Mouse (Mus musculus) hindbrain, embryonic 13.5 days (tissue): Measurements from ENCODE around the gene Vwa2. TPM values are rescaled to one million over a fixed set of nuclear protein-coding genes. Genes with fewer than 3 reads are reported as not detected.

ENCODE experiments used
- ATAC-seq: fragments of 200-750 bp; cut with Nextera tagmentation; 2 replicates; pipeline ENCODE4 v1.8.0; 2017; ENCODE audit warnings: moderate TSS enrichment; ENCODE audit not compliant: low FRiP score
- H3K27ac ChIP-seq: fragments of 300-500 bp; sonication (generic); 2 replicates; pipeline ENCODE4 v1.5.1; 2015; ENCODE audit warnings: inconsistent platforms, mild to moderate bottlenecking, moderate library complexity
- H3K27me3 ChIP-seq: fragments of 300-500 bp; sonication (generic); 2 replicates; pipeline ENCODE4 v1.6.1; 2015; ENCODE audit warnings: mild to moderate bottlenecking, inconsistent platforms
- H3K36me3 ChIP-seq: fragments of 300-500 bp; sonication (generic); 2 replicates; pipeline ENCODE4 v1.6.1; 2015; ENCODE audit warnings: mild to moderate bottlenecking, inconsistent platforms
- H3K4me1 ChIP-seq: fragments of 300-500 bp; sonication (generic); replicated peaks from 2 replicates; pipeline ENCODE4 v1.6.1; 2015; ENCODE audit warnings: inconsistent platforms
- H3K4me2 ChIP-seq: fragments of 300-500 bp; sonication (generic); 2 replicates; pipeline ENCODE4 v1.6.1; 2015; ENCODE audit warnings: inconsistent platforms, mild to moderate bottlenecking, moderate library complexity
- H3K4me3 ChIP-seq: fragments of 300-500 bp; sonication (generic); 2 replicates; pipeline ENCODE4 v1.5.1; 2015; ENCODE audit warnings: mild to moderate bottlenecking, inconsistent platforms
- H3K9ac ChIP-seq: fragments of 300-500 bp; sonication (generic); 2 replicates; pipeline ENCODE4 v1.6.1; 2015; ENCODE audit warnings: mild to moderate bottlenecking, inconsistent platforms
- H3K9me3 ChIP-seq: fragments of 300-500 bp; sonication (generic); 2 replicates; pipeline ENCODE4 v1.6.1; 2016; ENCODE audit warnings: inconsistent platforms
- WGBS: fragments of 180-500 bp; shearing (Covaris S2); methylation state at CpG from one replicate; pipeline ENCODE4 v1.1.7; 2015; 5-methylcytosine and 5-hydroxymethylcytosine counted together
- polyA plus RNA-seq: library from polyadenylated mRNA; unstranded; fragments of >200 nt; fragmentation: Nextera tagmentation; extraction: Ambion mirVana; gene quantifications from 2 replicates; pipeline ENCODE4 v1.2.1, GENCODE M21; 2015

Gene Vwa2
- polyA plus RNA-seq, 1 experiment from 2014 or later, result 0.40 TPM

DNA sequence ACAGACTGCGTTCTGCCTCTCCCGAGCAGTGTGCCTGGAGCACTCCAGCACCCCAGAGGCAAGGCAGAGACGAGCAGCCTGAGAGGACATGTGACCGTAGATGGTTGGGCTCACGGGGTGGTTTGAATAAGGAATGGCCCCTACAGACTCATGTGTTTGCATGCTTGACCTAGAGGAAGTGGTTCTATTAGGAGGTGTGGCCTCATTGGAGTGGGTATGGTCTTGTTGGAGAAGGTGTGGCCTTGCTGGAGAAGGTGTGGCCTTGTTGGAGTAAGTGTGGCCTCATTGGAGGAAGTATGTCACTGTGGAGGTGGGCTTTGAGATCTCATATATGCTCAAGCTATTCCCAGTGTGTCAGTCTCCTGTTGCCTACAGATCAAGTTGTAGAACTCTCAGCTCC is 63.9 kb downstream of the Vwa2 start:
- ATAC-seq, result no peak
- Histone ChIP-seq H3K4me3 (no peak overlapping the region), H3K27ac (no peak overlapping the region), H3K9ac (no peak overlapping the region), H3K4me2 (no peak overlapping the region), H3K27me3 (no peaks in the 10 kb centered on the region), H3K4me1 (no peaks in the 10 kb centered on the region), H3K9me3 (no peaks in the 10 kb centered on the region), H3K36me3 (no peaks in the 10 kb centered on the region; the same call in 1 of the 2 replicates)
- WGBS, result 90% methylated on average over 5 of the region's 5 CpGs

DNA sequence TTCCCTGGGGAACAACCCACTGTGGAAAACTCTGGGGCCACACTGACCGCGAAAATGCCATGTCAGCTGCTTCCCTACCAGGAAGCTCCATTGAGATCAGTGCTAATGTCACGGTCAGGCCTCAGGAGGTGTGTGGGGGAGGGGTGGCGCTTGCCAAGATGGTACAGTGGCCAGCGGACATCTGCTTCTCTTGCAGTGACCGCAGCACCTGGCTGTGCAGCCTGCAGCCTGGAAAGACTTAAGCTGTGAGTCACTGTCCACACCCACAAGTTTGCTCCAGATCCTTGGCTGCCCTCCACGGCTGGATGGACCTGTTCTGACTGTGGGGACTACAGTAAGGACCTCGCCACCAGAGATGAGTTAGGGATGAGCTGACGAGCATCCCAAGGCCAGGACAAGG is 65.8 kb downstream of the Vwa2 start:
- ATAC-seq, result no peak
- WGBS, result 81% methylated on average over 9 of the region's 9 CpGs
- H3K4me2 ChIP-seq, result no peak overlapping the region

GRCm38 (mm10) chr19:56940507-56940906 is 66.5 kb downstream of the Vwa2 start:
- Histone ChIP-seq H3K4me2 (no peak overlapping the region), H3K9me3 (no peaks in the 10 kb centered on the region), H3K36me3 (peaks cover 4% of the 10 kb centered on the region; the same call in 1 of the 2 replicates), H3K27ac (no peak overlapping the region), H3K4me3 (no peak overlapping the region), H3K4me1 (peaks cover 2% of the 10 kb centered on the region), H3K27me3 (no peaks in the 10 kb centered on the region), H3K9ac (no peak overlapping the region)
- ATAC-seq, result no peak
- 95% methylated on average over 11 of the region's 11 CpGs for WGBS

More for the DNA sequence above, 65.8 kb downstream of the Vwa2 start:
- Histone ChIP-seq H3K27ac (no peak overlapping the region), H3K9ac (no peak overlapping the region), H3K4me3 (no peak overlapping the region), H3K27me3 (no peaks in the 10 kb centered on the region), H3K4me1 (no peaks in the 10 kb centered on the region), H3K36me3 (peaks cover 3% of the 10 kb centered on the region; the same call in 1 of the 2 replicates), H3K9me3 (no peaks in the 10 kb centered on the region)

DNA sequence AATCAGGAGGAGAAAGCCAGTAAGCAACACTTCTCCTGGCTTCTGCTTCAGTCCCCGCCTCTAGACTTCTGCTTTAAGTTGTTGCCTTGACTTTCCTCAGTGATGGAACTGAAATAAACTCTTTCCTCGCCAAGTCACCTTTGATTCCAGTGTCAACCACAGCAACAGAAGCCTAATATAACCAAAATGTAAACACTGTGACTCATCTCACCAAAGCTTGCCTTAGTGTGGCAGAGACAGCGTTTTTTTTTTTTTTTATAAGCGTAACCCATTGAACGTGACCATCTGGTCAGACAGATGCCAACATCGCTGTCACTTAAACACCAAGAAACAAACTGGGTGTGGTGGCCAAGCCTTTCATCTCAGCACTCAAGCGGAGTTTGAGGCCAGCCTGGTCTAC is 68.2 kb downstream of the Vwa2 start:
- ATAC-seq, result no peak
- Histone ChIP-seq H3K27ac (no peak overlapping the region), H3K9me3 (no peaks in the 10 kb centered on the region), H3K4me2 (no peak overlapping the region), H3K4me1 (peaks cover 7% of the 10 kb centered on the region), H3K36me3 (0 out of 2 replicates have a peak, but pooled peaks cover 4% of the 10 kb centered on the region), H3K27me3 (no peaks in the 10 kb centered on the region), H3K9ac (no peak overlapping the region), H3K4me3 (no peak overlapping the region)
- 95% methylated on average over 7 of the region's 7 CpGs for whole genome bisulfite sequencing

DNA sequence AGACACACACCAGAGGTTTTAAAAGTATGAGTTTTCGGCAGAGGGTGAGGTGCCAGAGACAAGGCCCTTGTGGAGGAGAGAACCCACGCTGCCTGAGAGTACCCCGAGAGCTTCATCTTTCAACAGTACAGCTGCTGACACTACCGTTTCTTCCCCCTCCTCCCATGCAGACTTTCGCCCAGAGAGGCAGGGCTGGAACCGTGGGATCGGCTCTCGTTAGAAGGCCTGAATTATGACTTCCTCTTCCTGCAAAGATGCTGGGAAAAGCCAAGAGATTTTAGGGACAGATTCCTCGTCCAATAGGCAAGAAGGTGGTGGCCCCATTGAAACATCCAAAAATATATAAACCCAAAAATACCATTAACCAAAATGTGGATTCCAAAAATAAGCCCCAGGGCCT is 70.2 kb downstream of the Vwa2 start:
- 93% methylated on average over 9 of the region's 9 CpGs for WGBS

DNA sequence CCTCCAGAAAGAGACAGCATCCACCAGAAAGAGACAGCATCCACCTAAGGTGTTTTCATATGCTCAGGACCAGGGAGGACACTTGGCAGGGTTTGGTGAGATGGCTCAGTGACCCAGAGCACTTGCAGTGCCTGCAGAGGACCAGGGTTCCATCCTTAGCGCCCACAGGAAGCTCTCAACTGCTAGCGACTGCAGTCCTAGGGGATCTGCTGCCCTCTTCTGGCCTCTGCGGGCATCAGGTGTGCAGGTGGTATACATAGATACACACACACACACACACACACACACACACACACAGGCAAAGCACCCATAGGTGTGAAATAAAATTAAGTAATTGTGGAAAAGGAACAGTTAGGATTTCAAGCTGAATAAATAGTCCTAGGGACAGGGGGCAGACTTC is 70.8 kb downstream of the Vwa2 start:
- Histone ChIP-seq H3K9me3 (no peaks in the 10 kb centered on the region), H3K4me1 (peaks cover 7% of the 10 kb centered on the region), H3K27ac (no peak overlapping the region), H3K36me3 (0 out of 2 replicates have a peak, but pooled peaks cover 4% of the 10 kb centered on the region), H3K4me3 (no peak overlapping the region), H3K4me2 (no peak overlapping the region), H3K27me3 (no peaks in the 10 kb centered on the region), H3K9ac (no peak overlapping the region)
- no peak for ATAC-seq
- 97% methylated on average over 3 of the region's 3 CpGs for WGBS

More for the DNA sequence above, 70.2 kb downstream of the Vwa2 start:
- no peak for ATAC-seq
- Histone ChIP-seq H3K4me3 (no peak overlapping the region), H3K27me3 (no peaks in the 10 kb centered on the region), H3K36me3 (0 out of 2 replicates have a peak, but pooled peaks cover 4% of the 10 kb centered on the region), H3K27ac (no peak overlapping the region), H3K9me3 (no peaks in the 10 kb centered on the region), H3K9ac (no peak overlapping the region), H3K4me2 (no peak overlapping the region), H3K4me1 (peaks cover 7% of the 10 kb centered on the region)

- Histone ChIP-seq H3K4me2 (no peak overlapping the region), H3K36me3 (0 out of 2 replicates have a peak, but pooled peaks cover 4% of the 10 kb centered on the region), H3K27ac (no peak overlapping the region), H3K27me3 (no peaks in the 10 kb centered on the region), H3K4me1 (peaks cover 7% of the 10 kb centered on the region), H3K9me3 (no peaks in the 10 kb centered on the region), H3K9ac (no peak overlapping the region), H3K4me3 (no peak overlapping the region)
- no peak for ATAC-seq
- 67% methylated on average over 2 of the region's 2 CpGs for WGBS
Observed at GRCm38 (mm10) chr19:56945621-56946020, 71.6 kb downstream of the Vwa2 start.

GRCm38 (mm10) chr19:56946277-56946676 is 72.2 kb downstream of the Vwa2 start:
- 0 out of 2 replicates have a peak, but pooled peaks cover 4% of the 10 kb centered on the region for H3K36me3 ChIP-seq
- no peak for ATAC-seq
- H3K9ac ChIP-seq, result no peak overlapping the region
- no peak overlapping the region for H3K4me2 ChIP-seq
- H3K4me1 ChIP-seq, result peaks cover 7% of the 10 kb centered on the region
- H3K4me3 ChIP-seq, result no peak overlapping the region
- WGBS, result 94% methylated on average over 7 of the region's 7 CpGs
- no peak overlapping the region for H3K27ac ChIP-seq
- H3K27me3 ChIP-seq, result no peaks in the 10 kb centered on the region
- no peaks in the 10 kb centered on the region for H3K9me3 ChIP-seq

DNA sequence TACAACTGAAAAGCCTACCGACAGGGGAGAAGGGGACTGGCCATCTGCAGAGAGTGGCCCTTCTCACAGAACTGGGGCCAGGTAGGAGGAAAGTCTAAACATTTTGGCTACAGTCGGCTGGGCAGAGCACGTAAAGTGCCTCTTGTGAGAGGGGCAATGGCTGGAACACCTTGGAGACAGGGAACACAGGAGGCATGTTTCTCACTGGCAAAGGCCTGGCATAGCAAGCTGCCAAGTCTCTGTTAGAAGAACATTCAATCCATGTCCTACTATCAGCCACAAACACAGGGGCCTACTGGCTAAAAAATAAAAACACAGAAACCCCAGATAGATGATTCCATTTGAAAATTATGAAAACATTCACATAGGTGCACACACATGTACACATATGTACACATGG is 72.7 kb downstream of the Vwa2 start:
- H3K9me3 ChIP-seq, result no peaks in the 10 kb centered on the region
- no peak overlapping the region for H3K9ac ChIP-seq
- 0 out of 2 replicates have a peak, but pooled peaks cover 4% of the 10 kb centered on the region for H3K36me3 ChIP-seq
- H3K4me2 ChIP-seq, result no peak overlapping the region
- no peak for ATAC-seq
- H3K27me3 ChIP-seq, result no peaks in the 10 kb centered on the region
- 89% methylated on average over 3 of the region's 3 CpGs for WGBS
- no peak overlapping the region for H3K4me3 ChIP-seq
- peaks cover 7% of the 10 kb centered on the region for H3K4me1 ChIP-seq
- H3K27ac ChIP-seq, result no peak overlapping the region

- no peak overlapping the region for H3K4me2 ChIP-seq
- 0 out of 2 replicates have a peak, but pooled peaks cover 4% of the 10 kb centered on the region for H3K36me3 ChIP-seq
- ATAC-seq, result no peak
- no peak overlapping the region for H3K4me3 ChIP-seq
- no peak overlapping the region for H3K27ac ChIP-seq
- H3K27me3 ChIP-seq, result no peaks in the 10 kb centered on the region
- H3K9me3 ChIP-seq, result no peaks in the 10 kb centered on the region
- peaks cover 7% of the 10 kb centered on the region for H3K4me1 ChIP-seq
- 74% methylated on average over 6 of the region's 6 CpGs for WGBS
- no peak overlapping the region for H3K9ac ChIP-seq
Observed at GRCm38 (mm10) chr19:56947971-56948610, 74.0 kb downstream of the Vwa2 start.

DNA sequence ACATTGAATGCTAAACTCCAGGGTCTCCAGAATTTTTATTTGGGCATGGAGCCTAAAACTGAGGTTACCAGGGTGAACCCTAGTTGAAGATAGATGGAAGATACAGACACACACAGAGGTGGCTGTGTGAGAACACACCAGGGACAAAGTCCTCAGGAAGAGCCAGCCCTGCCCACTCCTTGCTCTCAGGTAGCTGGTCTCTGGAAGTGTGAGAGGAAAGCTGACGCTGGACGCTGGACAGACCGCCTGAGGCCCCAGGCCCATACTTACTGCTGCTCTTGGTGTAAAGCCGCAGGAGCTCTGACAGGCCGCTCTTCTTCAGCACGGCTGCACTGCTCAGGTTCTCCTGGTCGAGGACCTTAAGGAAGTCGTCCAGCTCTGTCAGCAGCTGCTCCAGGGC is 75.8 kb downstream of the Vwa2 start:
- Histone ChIP-seq H3K27me3 (no peaks in the 10 kb centered on the region), H3K9ac (no peak overlapping the region), H3K9me3 (no peaks in the 10 kb centered on the region), H3K4me1 (peaks cover 7% of the 10 kb centered on the region), H3K4me3 (no peak overlapping the region), H3K4me2 (no peak overlapping the region), H3K27ac (no peak overlapping the region), H3K36me3 (0 out of 2 replicates have a peak, but pooled peaks cover under 1% of the 10 kb centered on the region)
- ATAC-seq, result no peak
- 72% methylated on average over 8 of the region's 8 CpGs for WGBS

- H3K9me3 ChIP-seq, result no peaks in the 10 kb centered on the region
- no peak overlapping the region for H3K4me2 ChIP-seq
- H3K9ac ChIP-seq, result no peak overlapping the region
- no peaks in the 10 kb centered on the region for H3K27me3 ChIP-seq
- no peak overlapping the region for H3K4me3 ChIP-seq
- H3K27ac ChIP-seq, result no peak overlapping the region
- no peaks in the 10 kb centered on the region for H3K36me3 ChIP-seq
- ATAC-seq, result no peak
- peaks cover 2% of the 10 kb centered on the region; the same call in 1 of the 2 replicates for H3K4me1 ChIP-seq
- WGBS, result 81% methylated on average over 7 of the region's 7 CpGs
Observed at GRCm38 (mm10) chr19:56950818-56951217, 76.8 kb downstream of the Vwa2 start.

DNA sequence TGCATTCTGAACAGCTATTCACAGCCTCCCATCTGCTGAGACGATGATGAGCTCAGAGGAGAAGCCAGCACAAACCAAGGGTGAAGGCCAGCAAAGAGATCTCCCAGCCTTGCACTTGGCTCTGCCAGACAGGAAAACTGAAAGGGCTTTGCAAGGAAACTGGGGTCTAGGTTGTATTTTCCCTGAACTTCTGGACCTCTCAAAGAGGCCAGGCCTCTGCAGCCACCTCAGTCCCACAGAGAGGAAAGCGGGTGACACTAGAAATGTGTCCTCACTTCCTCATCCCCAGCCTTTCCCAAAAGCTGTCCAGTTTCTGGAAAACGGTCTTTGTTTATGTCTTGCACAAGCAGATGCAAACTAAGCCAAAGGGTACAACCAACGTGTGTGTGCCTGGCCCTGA is 79.8 kb downstream of the Vwa2 start:
- H3K27me3 ChIP-seq, result no peaks in the 10 kb centered on the region
- H3K4me3 ChIP-seq, result no peak overlapping the region
- no peaks in the 10 kb centered on the region for H3K36me3 ChIP-seq
- no peak for ATAC-seq
- no peak overlapping the region for H3K27ac ChIP-seq
- no peak overlapping the region for H3K4me2 ChIP-seq
- H3K9ac ChIP-seq, result no peak overlapping the region
- WGBS, result 86% methylated on average over 4 of the region's 4 CpGs
- H3K9me3 ChIP-seq, result no peaks in the 10 kb centered on the region
- peaks cover 3% of the 10 kb centered on the region; the same call in 1 of the 2 replicates for H3K4me1 ChIP-seq
